Mouse (Mus musculus) brain, embryonic 14.5 days (tissue): Measurements from ENCODE around the gene Med24. TPM values are rescaled to one million over a fixed set of nuclear protein-coding genes. Genes with fewer than 3 reads are reported as not detected.
A peak's percentile ranks its signal among the peaks of the same experiment; 100 is the strongest.

Source experiments
- DNase-seq: peaks from one replicate; pipeline ENCODE4 v3.0.0-alpha.2; 2011; ENCODE audit warnings: low read depth
- CTCF ChIP-seq: fragments of 200-500 bp; IDR thresholded peaks from 2 replicates; pipeline ENCODE4 v1.5.1; 2012; ENCODE audit warnings: inconsistent platforms, mild to moderate bottlenecking, moderate library complexity, borderline replicate concordance; ENCODE audit not compliant: insufficient read depth, insufficient read length; ENCODE audit errors: extremely low read depth
- POLR2A ChIP-seq: fragments of 200-500 bp; IDR thresholded peaks from 2 replicates; pipeline ENCODE4 v1.6.1; 2012; ENCODE audit warnings: mild to moderate bottlenecking, inconsistent platforms, borderline replicate concordance; ENCODE audit not compliant: poor library complexity, insufficient read depth, insufficient read length, severe bottlenecking; ENCODE audit errors: extremely low read depth
- polyA plus RNA-seq: library from polyadenylated mRNA; depleted of rRNA; stranded (reverse); fragments of >200 nt; gene quantifications from 2 replicates; pipeline ENCODE4 v1.2.3, GENCODE M21; 2012

The Med24 gene
- polyA plus RNA-seq, 1 experiment, result 134 TPM

GRCm38 (mm10) chr11:98770096-98770975, 41.1 kb upstream of the Med24 start:
- no peak for DNase-seq
- TF ChIP-seq POLR2A, result no peak
- no peak for TF ChIP-seq CTCF

- TF ChIP-seq POLR2A (no peak), CTCF (no peak)
Observed at GRCm38 (mm10) chr11:98769007-98769954, 40.0 kb upstream of the Med24 start.

GRCm38 (mm10) chr11:98768127-98769006, 39.1 kb upstream of the Med24 start:
- TF ChIP-seq CTCF (no peak), POLR2A (no peak)
- peak; percentile 44 for DNase-seq

More at GRCm38 (mm10) chr11:98769007-98769954, 40.0 kb upstream of the Med24 start:
- DNase-seq, result no peak

GRCm38 (mm10) chr11:98767713-98768112, 38.5 kb upstream of the Med24 start:
- no peak for TF ChIP-seq POLR2A
- TF ChIP-seq CTCF, result no peak
- DNase-seq, result peak; percentile 80

- peak; percentile 88 for DNase-seq
Observed at GRCm38 (mm10) chr11:98767276-98767675, 38.0 kb upstream of the Med24 start.

GRCm38 (mm10) chr11:98766816-98767215, 37.6 kb upstream of the Med24 start:
- no peak for TF ChIP-seq CTCF
- no peak for TF ChIP-seq POLR2A
- DNase-seq, result peak; percentile 45

More at GRCm38 (mm10) chr11:98767276-98767675, 38.0 kb upstream of the Med24 start:
- no peak for TF ChIP-seq CTCF
- TF ChIP-seq POLR2A, result no peak

- TF ChIP-seq CTCF (no peak), POLR2A (no peak)
- DNase-seq, result no peak
Observed at GRCm38 (mm10) chr11:98766346-98766745, 37.1 kb upstream of the Med24 start.

- DNase-seq, result peak; percentile 74
- TF ChIP-seq CTCF (no peak), POLR2A (no peak)
Observed at GRCm38 (mm10) chr11:98765421-98766309, 36.4 kb upstream of the Med24 start.

- no peak for TF ChIP-seq POLR2A
- TF ChIP-seq CTCF, result no peak
- DNase-seq, result no peak
Observed at GRCm38 (mm10) chr11:98764746-98765145, 35.5 kb upstream of the Med24 start.
